Mouse (Mus musculus) thymus, adult 2 months (tissue): Measurements from ENCODE around the gene Actl6a. TPM values are rescaled to one million over a fixed set of nuclear protein-coding genes. Genes with fewer than 3 reads are reported as not detected.
"Not testable (repeated sequence)": the region's sequence is repeated elsewhere in the genome, so short reads cannot be mapped to it uniquely, and the experiment has no call there.

Experiments
- DNase-seq: peaks from one replicate; pipeline ENCODE4 v3.0.0; 2021
- H3K27ac ChIP-seq: fragments of 200-500 bp; 2 replicates; pipeline ENCODE4 v1.5.1; 2012; ENCODE audit warnings: low read length, control low read depth; ENCODE audit not compliant: control insufficient read depth, insufficient read depth
- H3K27me3 ChIP-seq: fragments of 200-500 bp; 2 replicates; pipeline ENCODE4 v1.6.1; 2012; ENCODE audit warnings: mild to moderate bottlenecking, low read length, moderate library complexity, mixed read lengths; ENCODE audit not compliant: control insufficient read depth, insufficient read depth
- H3K36me3 ChIP-seq: fragments of 200-500 bp; 2 replicates; pipeline ENCODE4 v1.6.1; 2012; ENCODE audit warnings: mild to moderate bottlenecking, low read length, moderate library complexity; ENCODE audit not compliant: control insufficient read depth, insufficient read depth
- H3K4me1 ChIP-seq: fragments of 200-500 bp; replicated peaks from 2 replicates; pipeline ENCODE4 v1.6.1; 2012; ENCODE audit warnings: low read length; ENCODE audit not compliant: control insufficient read depth, insufficient read depth
- H3K4me3 ChIP-seq: fragments of 200-500 bp; 2 replicates; pipeline ENCODE4 v1.5.1; 2012; ENCODE audit warnings: mild to moderate bottlenecking, low read length, control low read depth, moderate library complexity; ENCODE audit not compliant: control insufficient read depth, insufficient read depth
- CTCF ChIP-seq: fragments of 200-500 bp; IDR thresholded peaks from 2 replicates; pipeline ENCODE4 v1.5.1; 2012; ENCODE audit warnings: mild to moderate bottlenecking, control low read depth, low read length, moderate library complexity, borderline replicate concordance; ENCODE audit not compliant: control insufficient read depth, poor library complexity, insufficient read depth; ENCODE audit errors: extremely low read depth
- POLR2A ChIP-seq: fragments of 200-500 bp; IDR thresholded peaks from 2 replicates; pipeline ENCODE4 v1.6.1; 2012; ENCODE audit warnings: mild to moderate bottlenecking, low read length, control low read depth, moderate library complexity; ENCODE audit not compliant: control insufficient read depth, poor library complexity, insufficient read depth; ENCODE audit errors: extremely low read depth
- WGBS: fragments of 180-500 bp; shearing (Covaris S2); methylation state at CpG from one replicate; pipeline ENCODE4 v1.1.7; 2018; 5-methylcytosine and 5-hydroxymethylcytosine counted together
- polyA plus RNA-seq: library from polyadenylated mRNA; depleted of rRNA; stranded (reverse); fragments of >200 nt; gene quantifications from 2 replicates; pipeline ENCODE4 v1.2.3, GENCODE M21; 2012

The Actl6a gene
- polyA plus RNA-seq, 1 experiment, result 33.9 TPM

- Histone ChIP-seq H3K4me3 (peak overlapping the region; percentile 79), H3K27me3 (no peaks in the 10 kb centered on the region), H3K27ac (no peak overlapping the region), H3K36me3 (peaks cover 4% of the 10 kb centered on the region; the same call in 1 of the 2 replicates), H3K4me1 (no peaks in the 10 kb centered on the region)
- WGBS, result 6% methylated on average over 4 of the region's 4 CpGs
- no peak for DNase-seq
- no peak for TF ChIP-seq CTCF
- no peak for TF ChIP-seq POLR2A
These were observed 1.9 kb downstream of the Actl6a start for GRCm38 (mm10) chr3:32708052-32708367.

- Histone ChIP-seq H3K4me1 (no peaks in the 10 kb centered on the region), H3K27me3 (no peaks in the 10 kb centered on the region), H3K36me3 (peaks cover 8% of the 10 kb centered on the region), H3K27ac (no peak overlapping the region), H3K4me3 (peak overlapping the region; percentile 79)
- peak; percentile 62; the same call in 1 of the 2 replicates for TF ChIP-seq POLR2A
- TF ChIP-seq CTCF, result 0 out of 2 replicates have a peak, but pooled peaks have one; percentile 41
- under 1% methylated on average over 90 of the region's 90 CpGs for WGBS
- peak; percentile 98 for DNase-seq
These were observed 2.5 kb downstream of the Actl6a start for GRCm38 (mm10) chr3:32708368-32709231.

- H3K36me3 ChIP-seq, result peaks cover 16% of the 10 kb centered on the region
- WGBS, result 8% methylated on average over 9 of the region's 9 CpGs
- H3K4me1 ChIP-seq, result no peaks in the 10 kb centered on the region
- peak overlapping the region; percentile 79 for H3K4me3 ChIP-seq
- H3K27ac ChIP-seq, result no peak overlapping the region
- DNase-seq, result no peak
- no peak for TF ChIP-seq POLR2A
- no peak for TF ChIP-seq CTCF
- H3K27me3 ChIP-seq, result no peaks in the 10 kb centered on the region
These were observed 3.3 kb downstream of the Actl6a start for GRCm38 (mm10) chr3:32709388-32709787.

- Histone ChIP-seq H3K27me3 (no peaks in the 10 kb centered on the region), H3K27ac (no peak overlapping the region), H3K4me1 (no peaks in the 10 kb centered on the region), H3K36me3 (peaks cover 54% of the 10 kb centered on the region), H3K4me3 (no peak overlapping the region)
- WGBS, result 98% methylated on average over 3 of the region's 3 CpGs
- TF ChIP-seq POLR2A, result no peak
- no peak for TF ChIP-seq CTCF
- DNase-seq, result no peak
These were observed 7.6 kb downstream of the Actl6a start for GRCm38 (mm10) chr3:32713711-32714110.

GRCm38 (mm10) chr3:32717403-32717802, 11.3 kb downstream of the Actl6a start:
- not testable (repeated sequence) for H3K27ac ChIP-seq, DNase-seq, H3K4me3 ChIP-seq, H3K27me3 ChIP-seq, H3K4me1 ChIP-seq
- 96% methylated on average over 6 of the region's 6 CpGs for WGBS
- H3K36me3 ChIP-seq, result peaks cover 82% of the 10 kb centered on the region

GRCm38 (mm10) chr3:32718271-32718670, 12.2 kb downstream of the Actl6a start:
- Histone ChIP-seq H3K27ac (no peak overlapping the region), H3K27me3 (no peaks in the 10 kb centered on the region), H3K4me1 (no peaks in the 10 kb centered on the region), H3K36me3 (peaks cover 90% of the 10 kb centered on the region), H3K4me3 (no peak overlapping the region)
- WGBS, result 94% methylated on average over 5 of the region's 5 CpGs
- TF ChIP-seq CTCF, result no peak
- TF ChIP-seq POLR2A, result no peak
- DNase-seq, result no peak

- WGBS, result 96% methylated on average over 7 of the region's 7 CpGs
- H3K36me3 ChIP-seq, result peaks cover 68% of the 10 kb centered on the region
- TF ChIP-seq CTCF (no peak), POLR2A (no peak)
These were observed 18.1 kb downstream of the Actl6a start for GRCm38 (mm10) chr3:32724191-32724590.

More at GRCm38 (mm10) chr3:32724191-32724590, 18.1 kb downstream of the Actl6a start:
- no peak overlapping the region for H3K4me3 ChIP-seq
- no peaks in the 10 kb centered on the region for H3K27me3 ChIP-seq
- H3K4me1 ChIP-seq, result no peaks in the 10 kb centered on the region
- H3K27ac ChIP-seq, result no peak overlapping the region
- DNase-seq, result no peak
